Mouse (Mus musculus): ENCODE results near the gene Maats1. TPM values are rescaled to one million over a fixed set of nuclear protein-coding genes. Genes with fewer than 3 reads are reported as not detected.

Gene Maats1
- polyA plus RNA-seq, 1 experiment from 2014 or later, result 0.61 TPM

Other genes with a start within 250 kb of the Maats1 start
- gene Nr1i2, start 47.3 kb downstream of the Maats1 start, polyA plus RNA-seq (2015; fragmentation: Nextera tagmentation; extraction: Ambion mirVana), result not detected in 2 replicates
- gene Cox17, start 4.8 kb upstream of the Maats1 start, polyA plus RNA-seq (2015; fragmentation: Nextera tagmentation; extraction: Ambion mirVana), result 129 and 147 TPM in 2 replicates
- gene Gm21987, start 4.9 kb upstream of the Maats1 start, polyA plus RNA-seq (2015; fragmentation: Nextera tagmentation; extraction: Ambion mirVana), result not detected in 2 replicates
- 0.23 and 0.29 TPM in 2 replicates for gene Popdc2, start 20.1 kb upstream of the Maats1 start, polyA plus RNA-seq (2015; fragmentation: Nextera tagmentation; extraction: Ambion mirVana)
- gene Pla1a, start 91.0 kb upstream of the Maats1 start, polyA plus RNA-seq (2015; fragmentation: Nextera tagmentation; extraction: Ambion mirVana), result 0.25 and 0.45 TPM in 2 replicates
- gene Adprh, start 110.6 kb upstream of the Maats1 start, polyA plus RNA-seq (2015; fragmentation: Nextera tagmentation; extraction: Ambion mirVana), result 145 and 153 TPM in 2 replicates
- gene Cd80, start 113.4 kb upstream of the Maats1 start, polyA plus RNA-seq (2015; fragmentation: Nextera tagmentation; extraction: Ambion mirVana), result 0.56 and 0.63 TPM in 2 replicates
- 39.9 and 41.9 TPM in 2 replicates for gene Timmdc1, start 180.5 kb upstream of the Maats1 start, polyA plus RNA-seq (2015; fragmentation: Nextera tagmentation; extraction: Ambion mirVana)
- gene Poglut1, start 208.1 kb upstream of the Maats1 start, polyA plus RNA-seq (2015; fragmentation: Nextera tagmentation; extraction: Ambion mirVana), result 63.0 and 74.8 TPM in 2 replicates
- gene Tmem39a, start 216.6 kb upstream of the Maats1 start, polyA plus RNA-seq (2015; fragmentation: Nextera tagmentation; extraction: Ambion mirVana), result 42.9 and 57.3 TPM in 2 replicates

Data from forebrain, embryonic 13.5 days (tissue).